Mouse (Mus musculus): ENCODE measurements around the gene Myo9a. TPM values are rescaled to one million over a fixed set of nuclear protein-coding genes. Genes with fewer than 3 reads are reported as not detected.
"Not testable (repeated sequence)": the region's sequence is repeated elsewhere in the genome, so short reads cannot be mapped to it uniquely, and the experiment has no call there.

Gene Myo9a
- polyA plus RNA-seq, 1 experiment from 2014 or later = 14.1 TPM

DNA sequence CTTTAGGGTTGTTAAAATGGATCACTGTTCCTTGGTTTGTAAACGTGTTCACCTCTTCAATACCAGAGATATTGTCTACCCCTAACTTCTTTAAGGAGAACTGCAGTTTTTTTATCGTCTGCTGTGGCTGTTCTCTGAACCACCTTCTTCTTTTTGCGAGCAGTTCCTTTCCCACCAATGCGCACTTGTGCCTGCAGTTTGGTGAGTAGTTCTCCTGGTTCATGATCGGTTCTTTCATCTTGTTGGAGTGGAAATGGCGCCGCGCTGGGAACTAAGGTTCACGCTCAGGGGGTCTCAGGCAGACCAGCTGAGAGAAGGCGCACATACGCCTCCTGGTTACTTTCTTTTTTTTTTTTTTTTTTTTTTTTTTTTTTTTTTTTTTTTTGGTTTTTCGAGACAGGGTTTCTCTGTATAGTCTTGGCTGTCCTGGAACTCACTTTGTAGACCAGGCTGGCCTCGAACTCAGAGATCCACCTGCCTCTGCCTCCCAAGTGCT, 16.3 kb downstream of the Myo9a start:
- H3K9ac ChIP-seq (ENCODE audit: low read length); ATAC-seq (ENCODE audit: insufficient number of reproducible peaks, low FRiP score, low TSS enrichment, low read depth); H3K4me1 ChIP-seq (ENCODE audit: control insufficient read depth, insufficient read depth, low read length); H3K27ac ChIP-seq (replicated peaks; ENCODE audit: low read depth, low read length); H3K9me3 ChIP-seq (ENCODE audit: control insufficient read depth, low read length); H3K36me3 ChIP-seq (ENCODE audit: control insufficient read depth, insufficient read depth, low read length); H3K4me2 ChIP-seq (ENCODE audit: low read depth, severe bottlenecking); DNase-seq (ENCODE audit: low spot score); H3K27me3 ChIP-seq (ENCODE audit: control insufficient read depth, insufficient read depth, low read length); H3K4me3 ChIP-seq (ENCODE audit: low read depth, low read length): not testable (repeated sequence)
- 93% methylated on average over 11 of the region's 13 CpGs for WGBS

DNA sequence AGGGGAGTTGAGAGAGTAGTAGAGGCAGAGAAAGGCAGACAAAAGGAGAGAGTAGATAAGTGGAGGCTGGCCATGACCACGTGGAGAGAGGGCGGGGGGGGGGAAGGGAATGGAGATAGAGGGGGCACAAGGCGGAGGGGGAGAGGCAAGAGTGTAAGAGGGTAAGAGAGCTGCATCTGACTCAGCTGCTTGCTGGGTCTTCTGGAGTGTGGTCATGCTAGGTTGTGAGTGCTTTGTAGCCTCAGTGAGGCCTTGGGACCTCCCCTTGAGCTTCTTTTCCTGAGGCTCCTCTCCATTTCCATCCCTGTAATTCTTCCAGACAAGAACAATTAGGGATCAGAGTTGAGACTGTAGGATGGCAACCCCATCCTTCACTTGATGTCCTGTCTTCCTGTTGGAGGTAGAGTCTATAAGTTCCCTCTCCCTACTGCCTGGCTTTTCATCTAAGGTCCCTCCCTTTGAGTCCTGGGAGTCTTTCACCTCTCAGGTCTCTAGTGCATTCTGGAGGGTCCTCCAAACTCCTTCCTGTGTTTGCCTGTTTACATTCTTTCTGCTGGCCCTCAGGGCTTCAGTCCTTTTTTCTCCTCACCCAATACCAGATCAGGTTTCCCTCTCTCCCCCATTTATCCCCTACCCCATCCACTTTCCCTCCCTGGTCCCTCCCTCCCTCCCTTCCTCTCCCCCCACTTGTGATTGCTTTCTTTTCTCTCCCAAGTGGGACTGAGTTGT, 55.5 kb downstream of the Myo9a start:
- not testable (repeated sequence) for H3K36me3 ChIP-seq (ENCODE audit: control insufficient read depth, insufficient read depth, low read length); H3K4me2 ChIP-seq (ENCODE audit: low read depth, severe bottlenecking); H3K27ac ChIP-seq (replicated peaks; ENCODE audit: low read depth, low read length); DNase-seq (ENCODE audit: low spot score); ATAC-seq (ENCODE audit: insufficient number of reproducible peaks, low FRiP score, low TSS enrichment, low read depth); H3K9me3 ChIP-seq (ENCODE audit: control insufficient read depth, low read length); H3K4me3 ChIP-seq (ENCODE audit: low read depth, low read length); H3K27me3 ChIP-seq (ENCODE audit: control insufficient read depth, insufficient read depth, low read length); H3K9ac ChIP-seq (ENCODE audit: low read length); H3K4me1 ChIP-seq (ENCODE audit: control insufficient read depth, insufficient read depth, low read length)
- 75% methylated on average over 2 of the region's 3 CpGs for WGBS

GRCm38 (mm10) chr9:59884551-59884950, 133.9 kb downstream of the Myo9a start:
- DNase-seq (ENCODE audit: low spot score) (no peak), ATAC-seq (ENCODE audit: insufficient number of reproducible peaks, low FRiP score, low TSS enrichment, low read depth) (no peak)
- Histone ChIP-seq H3K4me3 (ENCODE audit: low read depth, low read length) (no peak overlapping the region), H3K4me2 (ENCODE audit: low read depth, severe bottlenecking) (no peak overlapping the region), H3K36me3 (ENCODE audit: control insufficient read depth, insufficient read depth, low read length) (no peaks in the 10 kb centered on the region), H3K27ac (replicated peaks; ENCODE audit: low read depth, low read length) (no peak overlapping the region), H3K27me3 (ENCODE audit: control insufficient read depth, insufficient read depth, low read length) (no peaks in the 10 kb centered on the region), H3K9me3 (ENCODE audit: control insufficient read depth, low read length) (no peaks in the 10 kb centered on the region), H3K9ac (ENCODE audit: low read length) (no peak overlapping the region), H3K4me1 (ENCODE audit: control insufficient read depth, insufficient read depth, low read length) (no peaks in the 10 kb centered on the region)

DNA sequence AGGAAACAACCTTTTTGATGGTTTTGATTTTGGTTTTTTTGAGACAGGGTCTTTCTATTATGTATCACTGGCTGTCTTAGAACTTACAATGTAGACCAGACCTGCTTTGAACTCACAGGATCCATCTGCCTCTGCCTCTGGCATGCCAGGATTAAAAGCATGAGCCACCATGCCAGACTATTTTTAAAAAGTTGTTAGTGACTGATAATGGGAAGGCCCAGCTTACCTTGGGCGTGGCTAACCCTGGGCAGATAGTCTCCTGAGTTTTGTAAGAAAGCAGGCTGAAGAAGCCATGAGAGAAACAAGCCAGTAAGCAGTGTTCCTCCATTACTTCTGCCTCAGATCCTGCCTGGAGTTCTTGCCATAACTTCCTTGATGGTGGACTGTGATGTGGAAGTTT, 152.7 kb downstream of the Myo9a start:
- Histone ChIP-seq H3K36me3 (ENCODE audit: control insufficient read depth, insufficient read depth, low read length) (no peaks in the 10 kb centered on the region; the same call in 1 of the 2 replicates), H3K4me1 (ENCODE audit: control insufficient read depth, insufficient read depth, low read length) (no peaks in the 10 kb centered on the region), H3K4me3 (ENCODE audit: low read depth, low read length) (no peak overlapping the region), H3K9ac (ENCODE audit: low read length) (no peak overlapping the region), H3K27ac (replicated peaks; ENCODE audit: low read depth, low read length) (no peak overlapping the region), H3K9me3 (ENCODE audit: control insufficient read depth, low read length) (no peaks in the 10 kb centered on the region), H3K4me2 (ENCODE audit: low read depth, severe bottlenecking) (no peak overlapping the region), H3K27me3 (ENCODE audit: control insufficient read depth, insufficient read depth, low read length) (no peaks in the 10 kb centered on the region)
- no peak for ATAC-seq (ENCODE audit: insufficient number of reproducible peaks, low FRiP score, low TSS enrichment, low read depth)
- 91% methylated on average over 1 of the region's 1 CpGs for WGBS
- DNase-seq (ENCODE audit: low spot score) = no peak

- no peaks in the 10 kb centered on the region for H3K9me3 ChIP-seq (ENCODE audit: control insufficient read depth, low read length)
- no peaks in the 10 kb centered on the region for H3K36me3 ChIP-seq (ENCODE audit: control insufficient read depth, insufficient read depth, low read length)
- no peak overlapping the region for H3K9ac ChIP-seq (ENCODE audit: low read length)
- DNase-seq (ENCODE audit: low spot score) (no peak), ATAC-seq (ENCODE audit: insufficient number of reproducible peaks, low FRiP score, low TSS enrichment, low read depth) (no peak)
- no peak overlapping the region for H3K4me2 ChIP-seq (ENCODE audit: low read depth, severe bottlenecking)
- 95% methylated on average over 1 of the region's 1 CpGs for WGBS
- H3K4me1 ChIP-seq (ENCODE audit: control insufficient read depth, insufficient read depth, low read length) = no peaks in the 10 kb centered on the region
- no peaks in the 10 kb centered on the region for H3K27me3 ChIP-seq (ENCODE audit: control insufficient read depth, insufficient read depth, low read length)
- H3K27ac ChIP-seq (replicated peaks; ENCODE audit: low read depth, low read length) = no peak overlapping the region
- no peak overlapping the region for H3K4me3 ChIP-seq (ENCODE audit: low read depth, low read length)
These were observed 164.1 kb downstream of the Myo9a start for GRCm38 (mm10) chr9:59914761-59915160.

DNA sequence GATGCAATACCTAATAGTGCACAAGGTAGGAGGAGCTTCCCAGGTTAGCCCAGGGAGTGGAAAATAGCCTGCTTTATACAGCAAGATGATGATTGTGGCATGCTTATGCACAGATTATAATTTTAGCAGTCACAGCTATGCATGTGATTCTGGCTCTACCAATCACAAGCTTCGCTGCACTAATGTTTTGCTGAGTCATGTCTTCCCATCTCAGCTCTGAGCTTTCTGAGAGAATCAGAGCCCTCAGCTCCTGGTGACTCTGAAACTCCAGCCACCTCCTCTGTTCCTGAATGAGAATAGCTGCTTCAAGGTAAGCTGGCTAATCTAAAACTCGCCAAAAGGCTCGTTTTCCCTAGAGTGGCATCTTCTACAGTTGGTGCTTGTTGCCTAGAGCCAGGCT, 179.6 kb downstream of the Myo9a start:
- no peak for DNase-seq (ENCODE audit: low spot score)
- H3K27me3 ChIP-seq (ENCODE audit: control insufficient read depth, insufficient read depth, low read length) = no peaks in the 10 kb centered on the region
- H3K36me3 ChIP-seq (ENCODE audit: control insufficient read depth, insufficient read depth, low read length) = no peaks in the 10 kb centered on the region
- H3K4me2 ChIP-seq (ENCODE audit: low read depth, severe bottlenecking) = no peak overlapping the region
- WGBS = 78% methylated on average over 3 of the region's 3 CpGs
- no peaks in the 10 kb centered on the region for H3K4me1 ChIP-seq (ENCODE audit: control insufficient read depth, insufficient read depth, low read length)
- H3K27ac ChIP-seq (replicated peaks; ENCODE audit: low read depth, low read length) = no peak overlapping the region
- H3K4me3 ChIP-seq (ENCODE audit: low read depth, low read length) = no peak overlapping the region
- H3K9ac ChIP-seq (ENCODE audit: low read length) = no peak overlapping the region
- ATAC-seq (ENCODE audit: insufficient number of reproducible peaks, low FRiP score, low TSS enrichment, low read depth) = no peak
- H3K9me3 ChIP-seq (ENCODE audit: control insufficient read depth, low read length) = no peaks in the 10 kb centered on the region

DNA sequence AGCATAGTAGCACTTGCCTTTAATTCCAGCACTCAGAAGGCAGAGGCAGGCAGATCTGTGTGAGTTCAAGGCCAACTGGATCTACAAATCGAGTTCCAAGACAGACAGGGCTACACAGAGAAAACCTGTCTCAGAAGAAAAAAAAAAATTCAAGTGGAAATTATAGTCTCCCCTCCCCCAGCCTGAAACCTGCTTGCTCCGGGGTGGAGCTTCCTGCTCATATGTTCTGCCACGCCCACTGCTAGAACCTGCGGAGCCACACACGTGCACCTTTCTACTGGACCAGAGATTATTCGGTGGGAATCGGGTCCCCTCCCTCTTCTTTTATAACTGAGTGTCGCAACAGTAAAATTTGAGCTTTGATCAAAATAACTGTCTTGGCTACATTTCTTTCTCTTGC, 185.2 kb downstream of the Myo9a start:
- not testable (repeated sequence) for H3K36me3 ChIP-seq (ENCODE audit: control insufficient read depth, insufficient read depth, low read length); H3K9ac ChIP-seq (ENCODE audit: low read length); H3K4me2 ChIP-seq (ENCODE audit: low read depth, severe bottlenecking); H3K27me3 ChIP-seq (ENCODE audit: control insufficient read depth, insufficient read depth, low read length); H3K4me3 ChIP-seq (ENCODE audit: low read depth, low read length); H3K4me1 ChIP-seq (ENCODE audit: control insufficient read depth, insufficient read depth, low read length); H3K9me3 ChIP-seq (ENCODE audit: control insufficient read depth, low read length); DNase-seq (ENCODE audit: low spot score); H3K27ac ChIP-seq (replicated peaks; ENCODE audit: low read depth, low read length); ATAC-seq (ENCODE audit: insufficient number of reproducible peaks, low FRiP score, low TSS enrichment, low read depth)
- WGBS = 82% methylated on average over 8 of the region's 8 CpGs

DNA sequence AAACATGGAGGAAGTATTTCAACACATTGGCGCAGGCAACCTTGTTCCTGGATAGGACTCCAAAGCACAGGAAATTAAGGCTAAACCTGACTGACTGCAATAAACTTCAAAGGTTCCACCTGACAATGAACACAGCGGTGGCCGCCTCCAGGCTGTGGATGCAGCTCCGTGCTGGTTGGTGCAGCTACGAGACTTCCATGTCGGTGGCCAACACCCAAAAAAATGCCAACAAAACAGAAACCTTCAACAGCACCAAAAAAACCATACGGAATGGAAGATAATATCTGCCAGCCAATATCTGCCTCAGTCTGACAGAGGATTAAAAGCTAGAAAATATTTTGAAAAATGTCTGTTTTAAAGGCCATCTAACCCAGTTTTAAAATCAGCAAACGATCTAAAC, 187.8 kb downstream of the Myo9a start:
- DNase-seq (ENCODE audit: low spot score) = peak; percentile 64
- no peak for ATAC-seq (ENCODE audit: insufficient number of reproducible peaks, low FRiP score, low TSS enrichment, low read depth)

DNA sequence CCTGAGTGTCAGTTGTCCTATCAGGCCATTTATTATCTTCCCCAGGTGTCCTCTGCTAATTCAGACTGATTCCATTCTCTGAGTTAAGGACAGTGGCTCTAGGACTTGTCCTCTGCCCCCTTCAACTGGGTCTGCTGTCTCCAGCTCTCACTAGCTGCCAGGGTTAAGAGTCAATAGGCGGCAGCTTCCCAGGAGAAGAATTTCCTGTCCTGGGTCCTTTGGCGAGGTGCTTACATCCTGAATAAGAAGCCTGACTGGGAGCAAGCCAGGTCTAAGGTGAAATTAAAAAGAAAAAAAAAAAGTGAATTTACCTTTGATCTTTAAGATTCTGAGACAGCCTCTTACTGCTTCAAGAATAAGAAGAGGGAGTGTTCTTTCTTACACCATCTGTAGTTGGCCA, 189.0 kb downstream of the Myo9a start:
- Histone ChIP-seq H3K36me3 (ENCODE audit: control insufficient read depth, insufficient read depth, low read length) (no peaks in the 10 kb centered on the region), H3K4me2 (ENCODE audit: low read depth, severe bottlenecking) (no peak overlapping the region), H3K9me3 (ENCODE audit: control insufficient read depth, low read length) (no peaks in the 10 kb centered on the region), H3K27ac (replicated peaks; ENCODE audit: low read depth, low read length) (no peak overlapping the region), H3K4me1 (ENCODE audit: control insufficient read depth, insufficient read depth, low read length) (peaks cover 12% of the 10 kb centered on the region), H3K27me3 (ENCODE audit: control insufficient read depth, insufficient read depth, low read length) (no peaks in the 10 kb centered on the region), H3K4me3 (ENCODE audit: low read depth, low read length) (no peak overlapping the region), H3K9ac (ENCODE audit: low read length) (no peak overlapping the region)
- ATAC-seq (ENCODE audit: insufficient number of reproducible peaks, low FRiP score, low TSS enrichment, low read depth) (no peak), DNase-seq (ENCODE audit: low spot score) (no peak)
- WGBS = 49% methylated on average over 2 of the region's 2 CpGs

More for the DNA sequence above, 187.8 kb downstream of the Myo9a start:
- Histone ChIP-seq H3K4me3 (ENCODE audit: low read depth, low read length) (no peak overlapping the region), H3K4me2 (ENCODE audit: low read depth, severe bottlenecking) (no peak overlapping the region), H3K9me3 (ENCODE audit: control insufficient read depth, low read length) (no peaks in the 10 kb centered on the region), H3K27ac (replicated peaks; ENCODE audit: low read depth, low read length) (no peak overlapping the region), H3K36me3 (ENCODE audit: control insufficient read depth, insufficient read depth, low read length) (no peaks in the 10 kb centered on the region), H3K9ac (ENCODE audit: low read length) (no peak overlapping the region), H3K4me1 (ENCODE audit: control insufficient read depth, insufficient read depth, low read length) (peaks cover 12% of the 10 kb centered on the region), H3K27me3 (ENCODE audit: control insufficient read depth, insufficient read depth, low read length) (no peaks in the 10 kb centered on the region)
- WGBS = 49% methylated on average over 8 of the region's 8 CpGs

Measured in limb, embryonic 11.5 days (tissue).